Mouse (Mus musculus): ENCODE data around the gene Kmt5a. TPM values are rescaled to one million over a fixed set of nuclear protein-coding genes. Genes with fewer than 3 reads are reported as not detected.

Kmt5a gene
- total RNA-seq (2021) = 100 to 1,000 TPM; 161 to 185 TPM
- long read RNA-seq, experiment 1, transcript Kmt5a-212 (6 exons, 1,032 nt) = minor isoform, 9 of 232 reads
- long read RNA-seq, experiment 1, transcript Kmt5a-202 (7 exons, 1,425 nt) = major isoform, 77 of 232 reads
- long read RNA-seq, experiment 1, transcript Kmt5a-201 (8 exons, 2,739 nt) = minor isoform, 7 of 232 reads
- long read RNA-seq, experiment 1, transcript Kmt5a-209 (8 exons, 2,112 nt) = minor isoform, 10 of 232 reads
- long read RNA-seq, experiment 1, partial matches to known transcripts = 58 of 232 reads
- long read RNA-seq, experiment 1, other reads (novel, unspliced or antisense) = 67 of 232 reads
- long read RNA-seq, experiment 2, transcript Kmt5a-209 (8 exons, 2,112 nt) = minor isoform, 7 of 171 reads
- long read RNA-seq, experiment 2, transcript Kmt5a-202 (7 exons, 1,425 nt) = major isoform, 61 of 171 reads
- long read RNA-seq, experiment 2, transcript Kmt5a-212 (6 exons, 1,032 nt) = minor isoform, 7 of 171 reads
- long read RNA-seq, experiment 2, partial matches to known transcripts = 41 of 171 reads
- long read RNA-seq, experiment 2, other reads (novel, unspliced or antisense) = 50 of 171 reads

GRCm38 (mm10) chr5:124439447-124440093 lies at the start of gene Kmt5a:
TSS of gene Kmt5a (plus strand) at chr5:124439930.
- intact Hi-C loops (cut with DNase I) = loop anchor here (2.0 to 10.0 kb wide), 2 partner anchors 43 to 425 kb away; partner anchors contain the start of genes Ccdc92, Snrnp35 and Zfp664
- DNase-seq = peak; percentile 94 to 96

- intact Hi-C loops (cut with DNase I) = no loop called here
- no peak for DNase-seq
Measured at GRCm38 (mm10) chr5:124392412-124392811, 47.3 kb upstream of the Kmt5a start.

- intact Hi-C loops (cut with DNase I) = no loop called here
- DNase-seq = no peak
Measured at GRCm38 (mm10) chr5:124393726-124394125, 46.0 kb upstream of the Kmt5a start.

- DNase-seq = no peak
Measured at GRCm38 (mm10) chr5:124410808-124411207, 28.9 kb upstream of the Kmt5a start.

GRCm38 (mm10) chr5:124412163-124412562 lies 27.6 kb upstream of the Kmt5a start:
- intact Hi-C loops (cut with DNase I) = no loop called here
- DNase-seq = no peak

More at GRCm38 (mm10) chr5:124410808-124411207, 28.9 kb upstream of the Kmt5a start:
- intact Hi-C loops (cut with DNase I) = no loop called here

GRCm38 (mm10) chr5:124418903-124419302 lies 20.8 kb upstream of the Kmt5a start:
- intact Hi-C loops (cut with DNase I) = no loop called here
- DNase-seq = no peak

GRCm38 (mm10) chr5:124421786-124422185 lies 17.9 kb upstream of the Kmt5a start:
- intact Hi-C loops (cut with DNase I) = no loop called here
- DNase-seq = no peak

GRCm38 (mm10) chr5:124424200-124424722 lies 15.5 kb upstream of the Kmt5a start:
- no peak for DNase-seq
- intact Hi-C loops (cut with DNase I) = no loop called here

GRCm38 (mm10) chr5:124424723-124425411 lies 14.9 kb upstream of the Kmt5a start:
- intact Hi-C loops (cut with DNase I) = no loop called here
- DNase-seq = no peak

GRCm38 (mm10) chr5:124425412-124426259 lies 14.1 kb upstream of the Kmt5a start, which contains the start of gene Sbno1:
TSS of gene Sbno1 (minus strand) at chr5:124426001.
- peak; percentile 91 to 92 for DNase-seq
- intact Hi-C loops (cut with DNase I) = no loop called here

- intact Hi-C loops (cut with DNase I) = no loop called here
- no peak for DNase-seq
Measured at GRCm38 (mm10) chr5:124426475-124427071, 13.2 kb upstream of the Kmt5a start.

GRCm38 (mm10) chr5:124432398-124433012 lies 7.2 kb upstream of the Kmt5a start:
- DNase-seq = peak; percentile 64 to 74
- intact Hi-C loops (cut with DNase I) = loop anchor here (2.0 to 10.0 kb wide), 2 partner anchors 106 to 432 kb away; partner anchors contain the start of genes Ccdc92 and Zfp664

GRCm38 (mm10) chr5:124433048-124433447 lies 6.7 kb upstream of the Kmt5a start:
- intact Hi-C loops (cut with DNase I) = loop anchor here (2.0 to 10.0 kb wide), 2 partner anchors 106 to 432 kb away; partner anchors contain the start of genes Ccdc92 and Zfp664
- DNase-seq = no peak

- DNase-seq = no peak
- intact Hi-C loops (cut with DNase I) = loop anchor here (2.0 to 10.0 kb wide), 2 partner anchors 45 to 427 kb away; partner anchors contain the start of genes Ccdc92, Snrnp35 and Zfp664
Measured at GRCm38 (mm10) chr5:124438229-124438628, 1.5 kb upstream of the Kmt5a start.

GRCm38 (mm10) chr5:124438746-124439145 lies 984 bp upstream of the Kmt5a start:
- intact Hi-C loops (cut with DNase I) = loop anchor here (2.0 to 10.0 kb wide), 2 partner anchors 44 to 426 kb away; partner anchors contain the start of genes Ccdc92, Snrnp35 and Zfp664
- DNase-seq = no peak

- DNase-seq = peak; percentile 58 to 70
- intact Hi-C loops (cut with DNase I) = no loop called here
Measured at GRCm38 (mm10) chr5:124440094-124440701, 468 bp downstream of the Kmt5a start.

GRCm38 (mm10) chr5:124442628-124443027 lies 2.9 kb downstream of the Kmt5a start:
- DNase-seq = no peak
- intact Hi-C loops (cut with DNase I) = no loop called here

GRCm38 (mm10) chr5:124444208-124444607 lies 4.5 kb downstream of the Kmt5a start:
- DNase-seq = no peak
- intact Hi-C loops (cut with DNase I) = no loop called here
